Mouse (Mus musculus) liver, embryonic 16.5 days (tissue): ENCODE data around the gene Rab5if. TPM values are rescaled to one million over a fixed set of nuclear protein-coding genes. Genes with fewer than 3 reads are reported as not detected.

Experiments used
- ATAC-seq: fragments of 200-750 bp; cut with Nextera tagmentation; 2 replicates; pipeline ENCODE4 v1.8.0; 2017; ENCODE audit warnings: low read depth, mild to moderate bottlenecking, moderate number of reproducible peaks, moderate library complexity
- H3K27ac ChIP-seq: fragments of 300-500 bp; sonication (generic); 2 replicates; pipeline ENCODE4 v1.5.1; 2014; ENCODE audit warnings: mild to moderate bottlenecking, low read length
- H3K27me3 ChIP-seq: fragments of 300-500 bp; sonication (generic); 2 replicates; pipeline ENCODE4 v1.6.1; 2014; ENCODE audit warnings: low read depth, low read length, mixed read lengths; ENCODE audit not compliant: control insufficient read depth, insufficient read depth
- H3K36me3 ChIP-seq: fragments of 300-500 bp; sonication (generic); 2 replicates; pipeline ENCODE4 v1.6.1; 2014; ENCODE audit warnings: mild to moderate bottlenecking; ENCODE audit not compliant: control insufficient read depth, insufficient read depth
- H3K4me1 ChIP-seq: fragments of 300-500 bp; sonication (generic); 2 replicates; pipeline ENCODE4 v1.6.1; 2014; ENCODE audit warnings: low read depth, low read length, mixed read lengths; ENCODE audit not compliant: control insufficient read depth
- H3K4me2 ChIP-seq: fragments of 300-500 bp; sonication (generic); 2 replicates; pipeline ENCODE4 v1.6.1; 2014; ENCODE audit warnings: low read depth, low read length, mixed read lengths
- H3K4me3 ChIP-seq: fragments of 300-500 bp; sonication (generic); 2 replicates; pipeline ENCODE4 v1.5.1; 2014; ENCODE audit warnings: low read depth, mild to moderate bottlenecking, low read length
- H3K9ac ChIP-seq: fragments of 300-500 bp; sonication (generic); 2 replicates; pipeline ENCODE4 v1.6.1; 2014; ENCODE audit warnings: low read depth, low read length
- H3K9me3 ChIP-seq: fragments of 300-500 bp; sonication (generic); replicated peaks from 2 replicates; pipeline ENCODE4 v1.6.1; 2016; ENCODE audit warnings: low read length; ENCODE audit not compliant: control insufficient read depth
- WGBS: fragments of 180-500 bp; shearing (Covaris S2); extraction: QIAGEN DNeasy Blood & Tissue Kit; methylation state at CpG from one replicate; pipeline ENCODE4 v1.1.7; 2014; ENCODE audit not compliant: insufficient replicate concordance; 5-methylcytosine and 5-hydroxymethylcytosine counted together
- polyA plus RNA-seq: library from polyadenylated mRNA; unstranded; fragments of >200 nt; fragmentation: Nextera tagmentation; extraction: Ambion mirVana; gene quantifications from 2 replicates; pipeline ENCODE4 v1.2.1, GENCODE M21; 2015

The Rab5if gene
- polyA plus RNA-seq, 1 experiment from 2014 or later, result 112 TPM

DNA sequence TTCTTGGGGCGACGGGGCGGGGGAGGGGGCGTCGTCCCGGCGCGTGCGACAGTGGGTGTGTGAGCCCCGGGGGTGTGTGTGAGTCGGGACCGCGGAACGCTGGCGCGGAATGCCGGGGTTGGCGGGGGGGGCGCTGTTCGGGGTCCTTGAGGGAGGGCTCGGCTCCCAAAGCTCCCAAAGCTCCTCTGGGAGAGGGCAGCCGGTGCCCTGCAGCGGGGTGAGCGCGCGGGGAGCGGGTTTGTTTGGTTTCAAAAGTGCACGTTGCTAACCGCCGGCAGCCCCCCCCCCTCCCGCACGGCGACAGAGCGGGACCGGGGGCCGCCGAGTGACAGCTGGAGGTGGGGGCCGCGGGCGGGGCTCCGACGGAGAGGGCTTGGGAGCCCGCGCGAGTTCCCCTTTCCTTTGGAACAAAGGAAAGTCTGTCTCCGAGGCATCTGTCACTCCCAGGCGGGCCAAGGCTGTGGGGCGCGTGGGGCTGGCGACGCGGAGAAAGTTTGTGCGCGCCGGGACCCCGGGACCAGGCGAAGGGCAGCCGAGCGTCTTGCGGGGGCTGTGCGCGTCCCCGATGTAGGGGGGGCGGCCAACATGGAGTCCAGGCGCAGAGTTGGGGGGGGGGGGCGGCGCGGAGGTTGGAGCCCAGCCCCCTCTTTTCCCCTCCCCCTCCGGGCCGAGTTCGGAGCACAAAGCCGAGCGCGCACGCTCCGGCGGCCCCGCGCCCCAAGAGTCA lies 22.5 kb upstream of the Rab5if start:
- Histone ChIP-seq H3K27ac (peak overlapping the region; percentile 67), H3K4me2 (peak overlapping the region; percentile 92), H3K4me1 (peaks cover 33% of the 10 kb centered on the region), H3K27me3 (no peaks in the 10 kb centered on the region), H3K9ac (peak overlapping the region; percentile 70), H3K9me3 (no peaks in the 10 kb centered on the region), H3K4me3 (peak overlapping the region; percentile 71), H3K36me3 (no peaks in the 10 kb centered on the region)
- WGBS, result under 1% methylated on average over 64 of the region's 79 CpGs
- 0 out of 2 replicates have a peak, but pooled peaks have one; percentile 17 for ATAC-seq

- no peaks in the 10 kb centered on the region for H3K27me3 ChIP-seq
- H3K36me3 ChIP-seq, result no peaks in the 10 kb centered on the region
- peak overlapping the region; percentile 70 for H3K9ac ChIP-seq
- peak overlapping the region; percentile 67 for H3K27ac ChIP-seq
- H3K4me1 ChIP-seq, result peaks cover 33% of the 10 kb centered on the region
- ATAC-seq, result peak; percentile 14
- peak overlapping the region; percentile 92 for H3K4me2 ChIP-seq
- H3K9me3 ChIP-seq, result no peaks in the 10 kb centered on the region
- under 1% methylated on average over 41 of the region's 42 CpGs for WGBS
- H3K4me3 ChIP-seq, result peak overlapping the region; percentile 71
Measured at GRCm38 (mm10) chr2:156841028-156841840, 21.7 kb upstream of the Rab5if start.

DNA sequence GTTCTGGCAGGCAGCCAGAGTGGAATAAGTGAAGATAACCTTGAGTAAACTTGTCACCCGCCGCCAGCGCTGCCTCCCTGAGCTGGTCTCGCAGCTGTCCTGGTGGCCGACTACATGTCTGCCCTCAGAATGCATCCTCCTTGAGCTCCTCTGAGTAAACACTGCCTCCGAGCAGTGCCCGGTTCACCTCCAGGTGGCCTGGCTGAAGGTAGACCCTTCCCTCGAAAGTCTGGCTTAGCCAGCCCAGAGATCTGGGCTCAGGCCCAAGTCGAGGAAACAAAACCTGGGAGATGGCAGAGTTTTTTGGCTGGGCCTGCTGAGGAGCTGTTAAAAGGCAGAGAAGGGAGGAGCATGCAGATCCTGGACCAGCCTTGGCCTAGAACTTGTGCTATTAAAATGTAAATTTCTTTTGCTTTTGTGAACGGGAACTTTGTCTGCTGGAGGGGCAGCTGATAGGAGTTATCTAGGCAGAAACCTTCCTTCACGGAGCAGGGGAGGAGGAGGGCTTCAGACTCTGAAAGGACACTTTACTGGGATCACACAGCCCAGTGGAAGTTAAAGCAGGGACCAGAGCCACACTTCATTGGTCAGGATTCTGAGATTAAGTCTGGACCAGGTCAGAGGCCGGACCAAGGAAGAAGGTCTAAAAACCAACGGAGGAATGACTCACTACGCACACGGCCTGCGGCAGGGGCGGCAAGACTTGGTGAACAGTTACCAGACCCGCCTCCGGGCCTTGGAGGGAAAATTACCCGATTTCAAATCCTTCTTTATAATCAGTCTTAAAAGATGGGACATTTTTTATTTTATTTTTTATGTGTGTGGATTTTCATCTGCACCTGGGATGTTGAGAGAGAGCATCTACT lies 20.9 kb upstream of the Rab5if start:
- H3K27ac ChIP-seq, result peak overlapping the region; percentile 42
- no peaks in the 10 kb centered on the region for H3K27me3 ChIP-seq
- WGBS, result 9% methylated on average over 20 of the region's 20 CpGs
- ATAC-seq, result peak; percentile 8; the same call in 1 of the 2 replicates
- H3K36me3 ChIP-seq, result peaks cover 1% of the 10 kb centered on the region; the same call in 1 of the 2 replicates
- peak overlapping the region; percentile 92 for H3K4me2 ChIP-seq
- peak overlapping the region; percentile 70 for H3K9ac ChIP-seq
- H3K9me3 ChIP-seq, result no peaks in the 10 kb centered on the region
- peak overlapping the region; percentile 71 for H3K4me3 ChIP-seq
- H3K4me1 ChIP-seq, result peaks cover 33% of the 10 kb centered on the region

- peaks cover 2% of the 10 kb centered on the region; the same call in 1 of the 2 replicates for H3K36me3 ChIP-seq
- H3K27me3 ChIP-seq, result no peaks in the 10 kb centered on the region
- peak overlapping the region; percentile 92 for H3K4me2 ChIP-seq
- H3K4me1 ChIP-seq, result peaks cover 33% of the 10 kb centered on the region
- no peak overlapping the region for H3K27ac ChIP-seq
- ATAC-seq, result no peak
- no peak overlapping the region; the same call in 1 of the 2 replicates for H3K4me3 ChIP-seq
- no peaks in the 10 kb centered on the region for H3K9me3 ChIP-seq
- H3K9ac ChIP-seq, result 0 out of 2 replicates have a peak overlapping the region, but pooled peaks have one; percentile 9
- 49% methylated on average over 11 of the region's 11 CpGs for WGBS
Measured at GRCm38 (mm10) chr2:156842711-156843110, 20.2 kb upstream of the Rab5if start.

DNA sequence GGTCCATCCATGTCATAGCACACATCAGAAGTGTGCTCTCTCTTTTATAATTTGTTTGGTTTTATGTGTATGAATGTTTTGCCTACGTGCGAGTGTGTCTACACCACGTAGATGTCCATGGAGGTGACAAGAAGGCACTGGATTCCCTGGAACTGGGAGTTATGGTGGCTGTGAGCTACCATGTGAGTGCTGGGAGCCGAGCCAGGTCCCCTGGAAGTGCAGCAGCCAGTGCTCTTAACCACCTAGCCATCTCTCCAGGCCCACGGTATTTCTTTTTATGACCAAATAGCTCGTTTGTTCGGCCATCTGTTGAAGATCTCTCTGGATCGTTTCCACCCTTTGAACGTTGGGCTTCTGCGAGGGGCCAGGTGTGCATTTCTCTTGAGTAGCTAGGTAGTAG lies 19.6 kb upstream of the Rab5if start:
- Histone ChIP-seq H3K27me3 (no peaks in the 10 kb centered on the region), H3K27ac (no peak overlapping the region), H3K4me2 (no peak overlapping the region), H3K36me3 (peaks cover 2% of the 10 kb centered on the region; the same call in 1 of the 2 replicates), H3K4me3 (no peak overlapping the region), H3K9ac (no peak overlapping the region), H3K9me3 (no peaks in the 10 kb centered on the region), H3K4me1 (peaks cover 33% of the 10 kb centered on the region)
- 78% methylated on average over 10 of the region's 10 CpGs for WGBS
- ATAC-seq, result no peak

- H3K4me2 ChIP-seq, result no peak overlapping the region
- no peak overlapping the region for H3K27ac ChIP-seq
Measured at GRCm38 (mm10) chr2:156844715-156845114, 18.2 kb upstream of the Rab5if start.

DNA sequence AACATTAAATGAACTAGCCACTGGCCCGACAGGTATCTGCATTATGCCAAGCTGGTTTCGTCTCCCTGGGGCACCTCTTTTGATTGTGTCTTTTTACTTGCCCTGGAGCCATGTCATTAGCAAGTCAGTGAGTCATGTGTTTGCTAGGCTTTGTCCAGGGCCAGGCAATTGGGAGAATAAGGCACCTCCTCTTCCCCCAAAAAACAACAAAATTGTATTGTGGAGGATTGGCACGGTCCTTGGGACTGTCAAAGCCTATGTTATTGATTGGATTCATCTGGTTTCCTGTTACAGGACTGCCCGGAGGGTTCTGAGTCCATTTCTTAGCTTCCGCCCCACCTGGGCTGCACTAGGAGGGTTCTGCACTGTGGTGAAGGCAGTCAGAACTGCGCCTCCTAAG lies 15.3 kb upstream of the Rab5if start:
- Histone ChIP-seq H3K9me3 (no peaks in the 10 kb centered on the region), H3K9ac (no peak overlapping the region), H3K27ac (no peak overlapping the region), H3K4me2 (no peak overlapping the region), H3K36me3 (peaks cover 2% of the 10 kb centered on the region; the same call in 1 of the 2 replicates), H3K4me3 (no peak overlapping the region), H3K27me3 (no peaks in the 10 kb centered on the region), H3K4me1 (peaks cover 15% of the 10 kb centered on the region)
- 67% methylated on average over 6 of the region's 6 CpGs for whole genome bisulfite sequencing
- ATAC-seq, result no peak

More at GRCm38 (mm10) chr2:156844715-156845114, 18.2 kb upstream of the Rab5if start:
- Histone ChIP-seq H3K36me3 (peaks cover 2% of the 10 kb centered on the region; the same call in 1 of the 2 replicates), H3K27me3 (no peaks in the 10 kb centered on the region), H3K9me3 (no peaks in the 10 kb centered on the region), H3K4me1 (peaks cover 29% of the 10 kb centered on the region), H3K9ac (no peak overlapping the region), H3K4me3 (no peak overlapping the region)
- ATAC-seq, result no peak
- WGBS, result 75% methylated on average over 10 of the region's 10 CpGs

DNA sequence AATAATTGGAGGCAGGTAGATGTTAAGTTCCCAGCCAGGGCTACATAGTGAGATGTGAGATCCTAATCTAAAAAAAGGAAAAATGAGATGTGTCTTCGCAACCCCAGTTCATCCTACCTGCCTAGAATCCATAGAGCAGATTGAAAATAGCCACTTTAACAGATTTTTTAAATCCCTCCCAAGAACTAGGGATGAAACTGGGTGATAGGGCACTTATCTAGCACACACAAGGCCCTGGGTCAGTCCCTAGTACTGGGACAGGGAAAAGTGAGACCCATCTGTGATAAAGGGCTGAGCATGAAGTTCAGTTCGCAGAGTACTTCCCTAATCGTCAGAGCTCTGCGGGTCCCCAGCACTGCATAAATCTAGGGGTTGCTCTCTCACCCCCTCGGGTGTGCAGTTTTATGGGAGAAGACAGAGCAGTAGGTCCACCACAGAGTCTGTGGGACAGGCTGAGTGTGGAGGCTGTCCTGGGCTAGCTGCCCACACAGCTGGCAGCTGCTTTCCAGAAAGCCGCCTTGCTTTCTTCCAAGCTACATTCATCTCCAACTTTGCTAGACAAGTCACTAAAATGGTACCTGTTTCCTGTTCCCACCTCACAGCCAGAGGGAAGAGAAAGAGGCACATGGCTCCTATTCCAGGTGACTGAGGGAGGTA lies 14.3 kb upstream of the Rab5if start:
- Histone ChIP-seq H3K36me3 (peaks cover 2% of the 10 kb centered on the region; the same call in 1 of the 2 replicates), H3K27me3 (no peaks in the 10 kb centered on the region), H3K4me2 (no peak overlapping the region), H3K9me3 (no peaks in the 10 kb centered on the region), H3K4me1 (peaks cover 7% of the 10 kb centered on the region), H3K9ac (no peak overlapping the region), H3K4me3 (no peak overlapping the region), H3K27ac (no peak overlapping the region)
- WGBS, result 58% methylated on average over 6 of the region's 6 CpGs
- no peak for ATAC-seq
